Mouse (Mus musculus) midbrain, embryonic 10.5 days (tissue): ENCODE results near the gene Aloxe3. TPM values are rescaled to one million over a fixed set of nuclear protein-coding genes. Genes with fewer than 3 reads are reported as not detected.

Source experiments
- DNase-seq: peaks from one replicate; pipeline ENCODE4 v3.0.0-alpha.2; 2017; ENCODE audit warnings: low spot score
- H3K27ac ChIP-seq: fragments of 300-500 bp; sonication (generic); replicated peaks from 2 replicates; pipeline ENCODE4 v1.5.1; 2016; ENCODE audit warnings: mild to moderate bottlenecking
- H3K27me3 ChIP-seq: fragments of 300-500 bp; sonication (generic); 2 replicates; pipeline ENCODE4 v1.6.1; 2016; ENCODE audit warnings: low read depth, mild to moderate bottlenecking; ENCODE audit not compliant: poor library complexity, severe bottlenecking
- H3K36me3 ChIP-seq: fragments of 300-500 bp; sonication (generic); 2 replicates; pipeline ENCODE4 v1.6.1; 2016; ENCODE audit warnings: mild to moderate bottlenecking, moderate library complexity
- H3K4me1 ChIP-seq: fragments of 300-500 bp; sonication (generic); 2 replicates; pipeline ENCODE4 v1.6.1; 2016
- H3K4me3 ChIP-seq: fragments of 300-500 bp; sonication (generic); 2 replicates; pipeline ENCODE4 v1.5.1; 2016; ENCODE audit warnings: mild to moderate bottlenecking, moderate library complexity
- H3K9me3 ChIP-seq: fragments of 300-500 bp; sonication (generic); replicated peaks from 2 replicates; pipeline ENCODE4 v1.6.1; 2016; ENCODE audit warnings: mild to moderate bottlenecking
- WGBS: fragments of 180-500 bp; shearing (Covaris S2); methylation state at CpG from one replicate; pipeline ENCODE4 v1.1.7; 2016; 5-methylcytosine and 5-hydroxymethylcytosine counted together
- polyA plus RNA-seq: library from polyadenylated mRNA; unstranded; fragments of >200 nt; fragmentation: Nextera tagmentation; extraction: Ambion mirVana; gene quantifications from 2 replicates; pipeline ENCODE4 v1.2.1, GENCODE M21; 2016

Gene Aloxe3
- polyA plus RNA-seq, 1 experiment from 2014 or later: 0.17 TPM

DNA sequence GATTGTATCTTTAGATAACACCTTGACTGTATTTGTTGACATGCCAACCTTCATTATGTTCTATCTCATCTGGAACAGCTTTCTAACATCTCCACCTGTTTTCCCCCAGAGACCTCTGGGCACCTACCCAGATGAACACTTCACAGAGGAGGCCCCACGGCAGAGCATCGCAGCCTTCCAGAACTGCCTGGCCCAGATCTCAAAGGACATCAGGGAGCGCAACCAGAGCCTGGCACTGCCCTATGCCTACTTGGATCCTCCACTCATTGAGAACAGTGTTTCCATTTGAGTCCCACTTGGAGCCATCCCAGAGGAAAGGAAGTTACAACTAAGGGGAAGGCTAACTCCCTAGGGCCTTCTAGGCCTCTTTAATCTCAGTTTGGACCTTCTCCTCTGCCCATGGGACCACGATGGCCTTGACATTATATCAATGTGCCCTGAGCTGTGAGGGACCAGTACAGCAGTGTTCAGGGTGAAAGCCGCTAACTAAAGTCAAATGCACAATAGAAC is 22.8 kb downstream of the Aloxe3 start:
- H3K9me3 ChIP-seq: no peaks in the 10 kb centered on the region
- WGBS: 93% methylated on average over 5 of the region's 5 CpGs

GRCm38 (mm10) chr11:69149728-69150127 is 24.0 kb downstream of the Aloxe3 start:
- no peaks in the 10 kb centered on the region for H3K9me3 ChIP-seq
- no peak for DNase-seq
- peaks cover 7% of the 10 kb centered on the region for H3K4me1 ChIP-seq
- no peak overlapping the region for H3K27ac ChIP-seq
- H3K4me3 ChIP-seq: no peak overlapping the region
- peaks cover 14% of the 10 kb centered on the region for H3K27me3 ChIP-seq
- 85% methylated on average over 6 of the region's 6 CpGs for WGBS
- no peaks in the 10 kb centered on the region for H3K36me3 ChIP-seq

More for the DNA sequence above, 22.8 kb downstream of the Aloxe3 start:
- peaks cover 14% of the 10 kb centered on the region for H3K27me3 ChIP-seq
- H3K4me3 ChIP-seq: no peak overlapping the region
- peaks cover 7% of the 10 kb centered on the region for H3K4me1 ChIP-seq
- H3K27ac ChIP-seq: no peak overlapping the region
- DNase-seq: no peak
- no peaks in the 10 kb centered on the region for H3K36me3 ChIP-seq

DNA sequence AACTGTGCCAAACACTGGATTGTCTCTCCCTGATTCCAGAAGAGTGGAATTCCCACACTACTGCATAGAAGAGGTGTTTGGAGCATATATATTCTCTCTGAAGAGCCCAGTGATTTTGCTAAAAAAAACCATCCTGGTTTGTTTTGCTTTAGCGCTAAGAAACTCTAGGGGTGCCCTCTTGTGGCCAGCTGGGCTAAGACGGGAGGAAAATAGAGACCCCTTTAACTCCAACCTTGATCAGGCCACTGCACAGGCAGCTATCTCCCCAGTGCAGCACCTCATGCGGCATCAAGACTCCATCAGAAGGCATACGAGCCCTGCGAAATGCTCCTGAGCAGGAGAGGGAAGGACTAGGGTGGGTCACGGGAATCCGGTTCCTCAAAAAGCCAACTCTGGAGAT is 24.7 kb downstream of the Aloxe3 start:
- Histone ChIP-seq H3K9me3 (no peaks in the 10 kb centered on the region), H3K27me3 (peaks cover 17% of the 10 kb centered on the region), H3K4me1 (peaks cover 7% of the 10 kb centered on the region), H3K27ac (no peak overlapping the region), H3K36me3 (no peaks in the 10 kb centered on the region), H3K4me3 (peak overlapping the region; percentile 32)
- WGBS: 10% methylated on average over 7 of the region's 7 CpGs
- peak; percentile 61 for DNase-seq

- Histone ChIP-seq H3K9me3 (no peaks in the 10 kb centered on the region), H3K27ac (no peak overlapping the region), H3K36me3 (no peaks in the 10 kb centered on the region), H3K27me3 (peaks cover 23% of the 10 kb centered on the region), H3K4me1 (peaks cover 7% of the 10 kb centered on the region), H3K4me3 (peak overlapping the region; percentile 32)
- DNase-seq: no peak
- WGBS: 74% methylated on average over 6 of the region's 6 CpGs
Measured at GRCm38 (mm10) chr11:69151004-69151403, 25.3 kb downstream of the Aloxe3 start.

GRCm38 (mm10) chr11:69153831-69154230 is 28.1 kb downstream of the Aloxe3 start:
- Histone ChIP-seq H3K27ac (no peak overlapping the region), H3K36me3 (no peaks in the 10 kb centered on the region), H3K27me3 (peaks cover 51% of the 10 kb centered on the region), H3K9me3 (no peaks in the 10 kb centered on the region), H3K4me3 (no peak overlapping the region), H3K4me1 (peaks cover 16% of the 10 kb centered on the region)
- WGBS: 87% methylated on average over 8 of the region's 8 CpGs
- DNase-seq: no peak

- H3K9me3 ChIP-seq: no peaks in the 10 kb centered on the region
- H3K27me3 ChIP-seq: peaks cover 55% of the 10 kb centered on the region
- DNase-seq: no peak
- peaks cover 16% of the 10 kb centered on the region for H3K4me1 ChIP-seq
- H3K4me3 ChIP-seq: no peak overlapping the region
- H3K27ac ChIP-seq: no peak overlapping the region
- no peaks in the 10 kb centered on the region for H3K36me3 ChIP-seq
- WGBS: 68% methylated on average over 1 of the region's 1 CpGs
Measured at GRCm38 (mm10) chr11:69155351-69155750, 29.7 kb downstream of the Aloxe3 start.

GRCm38 (mm10) chr11:69156800-69157199 is 31.1 kb downstream of the Aloxe3 start, which contains the start of gene Alox12b:
Alox12b (plus strand) TSS chr11:69156989.
- DNase-seq: peak; percentile 47
- Histone ChIP-seq H3K9me3 (no peaks in the 10 kb centered on the region), H3K27ac (0 out of 2 replicates have a peak within 1 kb of the TSS, but pooled peaks have one; percentile 2), H3K4me3 (peak within 1 kb of the TSS; percentile 40), H3K4me1 (peaks cover 10% of the 10 kb centered on the region), H3K36me3 (no peaks in the 10 kb centered on the region), H3K27me3 (peaks cover 47% of the 10 kb centered on the region)
- 3% methylated on average over 18 of the region's 18 CpGs for WGBS

- no peak overlapping the region for H3K27ac ChIP-seq
- DNase-seq: no peak
- no peaks in the 10 kb centered on the region for H3K36me3 ChIP-seq
- no peaks in the 10 kb centered on the region for H3K4me1 ChIP-seq
- WGBS: 91% methylated on average over 12 of the region's 12 CpGs
- H3K4me3 ChIP-seq: no peak overlapping the region
- no peaks in the 10 kb centered on the region for H3K9me3 ChIP-seq
- peaks cover 2% of the 10 kb centered on the region; the same call in 1 of the 2 replicates for H3K27me3 ChIP-seq
Measured at GRCm38 (mm10) chr11:69169313-69169712, 43.6 kb downstream of the Aloxe3 start.

GRCm38 (mm10) chr11:69171626-69172025 is 45.9 kb downstream of the Aloxe3 start:
- no peaks in the 10 kb centered on the region for H3K36me3 ChIP-seq
- no peaks in the 10 kb centered on the region for H3K9me3 ChIP-seq
- no peak overlapping the region for H3K4me3 ChIP-seq
- 27% methylated on average over 7 of the region's 7 CpGs for WGBS
- no peaks in the 10 kb centered on the region for H3K4me1 ChIP-seq
- H3K27ac ChIP-seq: no peak overlapping the region
- no peaks in the 10 kb centered on the region for H3K27me3 ChIP-seq
- peak; percentile 45 for DNase-seq

- no peak overlapping the region for H3K4me3 ChIP-seq
- WGBS: 93% methylated on average over 2 of the region's 2 CpGs
- no peak for DNase-seq
Measured at GRCm38 (mm10) chr11:69172606-69173005, 46.9 kb downstream of the Aloxe3 start.

GRCm38 (mm10) chr11:69174722-69175121 is 49.0 kb downstream of the Aloxe3 start:
- Histone ChIP-seq H3K27me3 (no peaks in the 10 kb centered on the region), H3K4me1 (no peaks in the 10 kb centered on the region), H3K4me3 (no peak overlapping the region), H3K36me3 (no peaks in the 10 kb centered on the region), H3K27ac (no peak overlapping the region), H3K9me3 (no peaks in the 10 kb centered on the region)
- WGBS: 87% methylated on average over 7 of the region's 7 CpGs
- DNase-seq: no peak

More at GRCm38 (mm10) chr11:69172606-69173005, 46.9 kb downstream of the Aloxe3 start:
- Histone ChIP-seq H3K27me3 (no peaks in the 10 kb centered on the region), H3K27ac (no peak overlapping the region), H3K9me3 (no peaks in the 10 kb centered on the region), H3K4me1 (no peaks in the 10 kb centered on the region), H3K36me3 (no peaks in the 10 kb centered on the region)

- no peaks in the 10 kb centered on the region for H3K9me3 ChIP-seq
- no peaks in the 10 kb centered on the region for H3K4me1 ChIP-seq
- DNase-seq: no peak
- WGBS: 86% methylated on average over 3 of the region's 3 CpGs
- H3K36me3 ChIP-seq: no peaks in the 10 kb centered on the region
- H3K4me3 ChIP-seq: no peak overlapping the region
- H3K27ac ChIP-seq: no peak overlapping the region
- H3K27me3 ChIP-seq: no peaks in the 10 kb centered on the region
Measured at GRCm38 (mm10) chr11:69178525-69178924, 52.8 kb downstream of the Aloxe3 start.

GRCm38 (mm10) chr11:69179512-69179911 is 53.8 kb downstream of the Aloxe3 start:
- Histone ChIP-seq H3K27me3 (no peaks in the 10 kb centered on the region), H3K27ac (no peak overlapping the region), H3K36me3 (no peaks in the 10 kb centered on the region), H3K9me3 (no peaks in the 10 kb centered on the region), H3K4me1 (no peaks in the 10 kb centered on the region), H3K4me3 (no peak overlapping the region)
- no peak for DNase-seq
- WGBS: 56% methylated on average over 3 of the region's 3 CpGs
